Mouse (Mus musculus) olfactory bulb, adult 2 months (tissue): ENCODE measurements around the gene Eno3.

ENCODE experiments used
- CTCF ChIP-seq: fragments of 200-500 bp; IDR thresholded peaks from 2 replicates; pipeline ENCODE4 v1.5.1; 2012; ENCODE audit warnings: low read depth, mild to moderate bottlenecking, low read length, moderate library complexity; ENCODE audit not compliant: insufficient read depth
- POLR2A ChIP-seq: fragments of 200-500 bp; IDR thresholded peaks from 2 replicates; pipeline ENCODE4 v1.6.1; 2012; ENCODE audit warnings: mild to moderate bottlenecking, low read depth, low read length, moderate library complexity; ENCODE audit not compliant: insufficient read depth

- TF ChIP-seq CTCF (no peak), POLR2A (no peak)
Observed at GRCm38 (mm10) chr11:70630129-70630528, 26.9 kb upstream of the Eno3 start.
